ENCODE assay signal across 25 mouse cellular contexts in genomic region chr13:92708466-92708865, GRCm38 (mm10).
DNase-seq lines count a peak whose midpoint lies in the region; ATAC-seq lines count a peak whose summit lies in the region.
"Had no signal": no experiment of that assay in that cellular context is flagged by ENCODE, and none has a peak within 500 bp of the region (broad histone marks: within the 10 kb centered on the region; RNA-seq: fewer than 3 reads in every experiment).

No protein-coding gene starts in this region.

- no peak overlapping the region for H3K9ac ChIP-seq in heart, embryonic 11.5 days (ENCODE audit: low read depth, low read length)
- H3K9ac ChIP-seq in intestine, embryonic 14.5 days (ENCODE audit: low read length), result no peak overlapping the region
- no peak overlapping the region for H3K9ac ChIP-seq in intestine, embryonic 16.5 days (ENCODE audit: low read depth, low read length)
- H3K9ac ChIP-seq in midbrain, embryonic 13.5 days (replicated peaks), result no peak overlapping the region
- H3K9ac ChIP-seq: embryonic facial prominence, embryonic 12.5 days; forebrain, embryonic 13.5 days had no signal

- no peak for ATAC-seq in heart, embryonic 11.5 days (replicated peaks; ENCODE audit: insufficient number of reproducible peaks, low FRiP score, low TSS enrichment)
- no peak for ATAC-seq in intestine, embryonic 14.5 days (replicated peaks; ENCODE audit: low FRiP score, low TSS enrichment, low read depth)
- ATAC-seq in intestine, embryonic 16.5 days, result no peak
- ATAC-seq in midbrain, embryonic 13.5 days, result no peak
- ATAC-seq: activated CD4-positive, CD25-positive, alpha-beta regulatory T cell, adult 4 months; CD4-positive, CD25-positive, alpha-beta regulatory T cell, adult 4 months; forebrain, embryonic 13.5 days; Patski had no signal

- 88% methylated on average over 1 of the region's 1 CpGs for WGBS in heart, embryonic 11.5 days (ENCODE audit: insufficient replicate concordance)
- 86% methylated on average over 1 of the region's 1 CpGs for WGBS in intestine, embryonic 14.5 days
- 89% methylated on average over 1 of the region's 1 CpGs for WGBS in intestine, embryonic 16.5 days
- WGBS in midbrain, embryonic 10.5 days, result 71% methylated on average over 1 of the region's 1 CpGs
- 60% methylated on average over 1 of the region's 1 CpGs for WGBS in midbrain, embryonic 13.5 days

- H3K4me2 ChIP-seq in heart, embryonic 11.5 days, result no peak overlapping the region
- H3K4me2 ChIP-seq in intestine, embryonic 14.5 days (ENCODE audit: low read length), result no peak overlapping the region
- H3K4me2 ChIP-seq in intestine, embryonic 16.5 days (ENCODE audit: low read depth, low read length), result no peak overlapping the region
- H3K4me2 ChIP-seq in midbrain, embryonic 13.5 days (replicated peaks), result no peak overlapping the region
- H3K4me2 ChIP-seq: embryonic facial prominence, embryonic 12.5 days; forebrain, embryonic 13.5 days had no signal

- DNase-seq in heart, adult 11 months, result peak; percentile 63
- peak; percentile 10 for DNase-seq in intestine, embryonic 14.5 days (ENCODE audit: low spot score)
- peak; percentile 10 for DNase-seq in midbrain, embryonic 10.5 days (ENCODE audit: low spot score)
- DNase-seq in testis, postnatal 10 days (ENCODE audit: low spot score), result peak; percentile 27
- no peak for DNase-seq in testis, postnatal 14 days (ENCODE audit: low spot score)
- DNase-seq: adrenal gland, adult 8-10 months; adrenal gland, postnatal 14 days; adrenal gland, postnatal 36 days; B cell, adult 2 months; cerebellum, adult 11-12 months; cerebellum, adult 2 months; cerebellum, adult 9-10 months; cerebellum, postnatal 10 days; cerebellum, postnatal 25 days had no signal

- no peaks in the 10 kb centered on the region for H3K27me3 ChIP-seq in heart, embryonic 11.5 days (ENCODE audit: control insufficient read depth, insufficient read depth, low read length)
- H3K27me3 ChIP-seq in intestine, embryonic 14.5 days (replicated peaks; ENCODE audit: control insufficient read depth, insufficient read depth, low read length), result no peaks in the 10 kb centered on the region
- H3K27me3 ChIP-seq in intestine, embryonic 16.5 days (replicated peaks; ENCODE audit: control insufficient read depth, insufficient read depth, low read length), result no peaks in the 10 kb centered on the region
- peaks cover 18% of the 10 kb centered on the region for H3K27me3 ChIP-seq in midbrain, embryonic 10.5 days (ENCODE audit: low read depth, poor library complexity, severe bottlenecking)
- peaks cover 4% of the 10 kb centered on the region for H3K27me3 ChIP-seq in midbrain, embryonic 13.5 days
- H3K27me3 ChIP-seq: CH12.LX; embryonic facial prominence, embryonic 12.5 days; forebrain, embryonic 13.5 days; Patski had no signal

- H3K4me3 ChIP-seq in heart, embryonic 11.5 days (ENCODE audit: low read depth, low read length), result no peak overlapping the region
- H3K4me3 ChIP-seq in intestine, embryonic 14.5 days (ENCODE audit: low read depth, low read length), result no peak overlapping the region
- H3K4me3 ChIP-seq in intestine, embryonic 16.5 days (ENCODE audit: low read length), result no peak overlapping the region
- H3K4me3 ChIP-seq in midbrain, embryonic 10.5 days, result no peak overlapping the region
- H3K4me3 ChIP-seq in midbrain, embryonic 13.5 days (replicated peaks), result no peak overlapping the region
- H3K4me3 ChIP-seq: embryonic facial prominence, embryonic 10.5 days; embryonic facial prominence, embryonic 12.5 days; forebrain, embryonic 13.5 days had no signal

- H3K27ac ChIP-seq in heart, embryonic 11.5 days (ENCODE audit: low read depth, low read length), result no peak overlapping the region
- no peak overlapping the region for H3K27ac ChIP-seq in intestine, embryonic 14.5 days (ENCODE audit: low read depth)
- H3K27ac ChIP-seq in intestine, embryonic 16.5 days (ENCODE audit: low read length), result no peak overlapping the region
- H3K27ac ChIP-seq in midbrain, embryonic 10.5 days (replicated peaks), result no peak overlapping the region
- no peak overlapping the region for H3K27ac ChIP-seq in midbrain, embryonic 13.5 days
- H3K27ac ChIP-seq: embryonic facial prominence, embryonic 10.5 days; embryonic facial prominence, embryonic 12.5 days; forebrain, embryonic 13.5 days had no signal

- H3K4me1 ChIP-seq in heart, embryonic 11.5 days (ENCODE audit: control insufficient read depth, insufficient read depth, low read length), result no peaks in the 10 kb centered on the region
- H3K4me1 ChIP-seq in intestine, embryonic 14.5 days (replicated peaks; ENCODE audit: control insufficient read depth, insufficient read depth, low read length), result peaks cover 5% of the 10 kb centered on the region; the same call in 1 of the 2 replicates
- H3K4me1 ChIP-seq in intestine, embryonic 16.5 days (ENCODE audit: control insufficient read depth, insufficient read depth, low read length), result peaks cover 6% of the 10 kb centered on the region; the same call in 1 of the 2 replicates
- H3K4me1 ChIP-seq in midbrain, embryonic 10.5 days, result peaks cover 44% of the 10 kb centered on the region
- H3K4me1 ChIP-seq in midbrain, embryonic 13.5 days (replicated peaks), result peaks cover 4% of the 10 kb centered on the region

- 0 out of 2 replicates have a peak, but pooled peaks cover 3% of the 10 kb centered on the region for H3K36me3 ChIP-seq in heart, embryonic 11.5 days (ENCODE audit: control insufficient read depth, insufficient read depth, low read length)
- peaks cover 26% of the 10 kb centered on the region for H3K36me3 ChIP-seq in intestine, embryonic 14.5 days (ENCODE audit: control insufficient read depth, insufficient read depth, low read length)
- H3K36me3 ChIP-seq in intestine, embryonic 16.5 days (ENCODE audit: control insufficient read depth, insufficient read depth, low read length), result 0 out of 2 replicates have a peak, but pooled peaks cover 2% of the 10 kb centered on the region
- peaks cover 17% of the 10 kb centered on the region for H3K36me3 ChIP-seq in midbrain, embryonic 10.5 days
- peaks cover 3% of the 10 kb centered on the region; the same call in 1 of the 2 replicates for H3K36me3 ChIP-seq in midbrain, embryonic 13.5 days

- H3K9me3 ChIP-seq in heart, embryonic 11.5 days (replicated peaks; ENCODE audit: control insufficient read depth, low read length), result no peaks in the 10 kb centered on the region
- H3K9me3 ChIP-seq in intestine, embryonic 14.5 days (ENCODE audit: control insufficient read depth, low read length), result no peaks in the 10 kb centered on the region
- H3K9me3 ChIP-seq in intestine, embryonic 16.5 days (ENCODE audit: control insufficient read depth, low read length), result no peaks in the 10 kb centered on the region
- no peaks in the 10 kb centered on the region for H3K9me3 ChIP-seq in midbrain, embryonic 10.5 days (replicated peaks)
- H3K9me3 ChIP-seq in midbrain, embryonic 13.5 days, result no peaks in the 10 kb centered on the region
- H3K9me3 ChIP-seq: embryonic facial prominence, embryonic 10.5 days; embryonic facial prominence, embryonic 12.5 days; forebrain, embryonic 13.5 days; G1E had no signal
